Mouse (Mus musculus) heart, postnatal 0 days (tissue): ENCODE measurements at regions not wholly inside any gene's neighbourhood (a gene's known extent, or its start where the extent isn't known, plus 50 kb on each side); places are given as distances from the start of the nearest gene placed in this dataset.

Experiments
- ATAC-seq: fragments of 200-750 bp; cut with Nextera tagmentation; 2 replicates; pipeline ENCODE4 v1.8.0; 2017; ENCODE audit warnings: low read depth, moderate number of reproducible peaks, moderate library complexity; ENCODE audit not compliant: insufficient read depth
- DNase-seq: peaks from one replicate; pipeline ENCODE4 v3.0.0-alpha.2; 2016; ENCODE audit warnings: low spot score
- H3K27ac ChIP-seq: fragments of 300-500 bp; sonication (generic); 2 replicates; pipeline ENCODE4 v1.5.1; 2014; ENCODE audit warnings: low read depth, mild to moderate bottlenecking
- H3K27me3 ChIP-seq: fragments of 300-500 bp; sonication (generic); 2 replicates; pipeline ENCODE4 v1.6.1; 2014; ENCODE audit warnings: low read length, mixed read lengths; ENCODE audit not compliant: control insufficient read depth, insufficient read depth
- H3K36me3 ChIP-seq: fragments of 300-500 bp; sonication (generic); replicated peaks from 2 replicates; pipeline ENCODE4 v1.6.1; 2014; ENCODE audit warnings: low read length, mixed read lengths; ENCODE audit not compliant: control insufficient read depth, insufficient read depth
- H3K4me1 ChIP-seq: fragments of 300-500 bp; sonication (generic); 2 replicates; pipeline ENCODE4 v1.6.1; 2014; ENCODE audit warnings: antibody characterized with exemption; ENCODE audit not compliant: control insufficient read depth, insufficient read depth
- H3K4me2 ChIP-seq: fragments of 300-500 bp; sonication (generic); 2 replicates; pipeline ENCODE4 v1.6.1; 2014; ENCODE audit warnings: low read depth, mild to moderate bottlenecking, low read length, moderate library complexity
- H3K4me3 ChIP-seq: fragments of 300-500 bp; sonication (generic); 2 replicates; pipeline ENCODE4 v1.5.1; 2014; ENCODE audit warnings: low read depth, low read length
- H3K9ac ChIP-seq: fragments of 300-500 bp; sonication (generic); replicated peaks from 2 replicates; pipeline ENCODE4 v1.6.1; 2014; ENCODE audit warnings: low read depth, low read length, mixed read lengths
- H3K9me3 ChIP-seq: fragments of 300-500 bp; sonication (generic); replicated peaks from 2 replicates; pipeline ENCODE4 v1.6.1; 2016; ENCODE audit warnings: low read length; ENCODE audit not compliant: control insufficient read depth
- CTCF ChIP-seq: IDR thresholded peaks from 2 replicates; pipeline ENCODE4 v1.5.1; 2016; ENCODE audit warnings: antibody characterized with exemption, control low read depth, low read depth
- EP300 ChIP-seq: IDR thresholded peaks from 2 replicates; pipeline ENCODE4 v1.6.1; 2016; ENCODE audit warnings: antibody characterized with exemption, low read depth
- WGBS: fragments of 180-500 bp; shearing (Covaris S2); extraction: QIAGEN DNeasy Blood & Tissue Kit; methylation state at CpG from one replicate; pipeline ENCODE4 v1.1.7; 2014; 5-methylcytosine and 5-hydroxymethylcytosine counted together

- Histone ChIP-seq H3K9ac (no peak overlapping the region), H3K4me1 (no peaks in the 10 kb centered on the region), H3K9me3 (no peaks in the 10 kb centered on the region), H3K27me3 (no peaks in the 10 kb centered on the region), H3K36me3 (no peaks in the 10 kb centered on the region), H3K4me3 (no peak overlapping the region), H3K4me2 (no peak overlapping the region), H3K27ac (no peak overlapping the region)
- ATAC-seq (no peak), DNase-seq (no peak)
- TF ChIP-seq CTCF (no peak), EP300 (no peak)
- WGBS = 89% methylated on average over 4 of the region's 4 CpGs
These were observed 66.7 kb upstream of the Nck2 start for GRCm38 (mm10) chr1:43377491-43378263.

GRCm38 (mm10) chr1:43385008-43385407, 59.4 kb upstream of the Nck2 start:
- Histone ChIP-seq H3K4me3 (no peak overlapping the region), H3K27ac (no peak overlapping the region), H3K36me3 (no peaks in the 10 kb centered on the region), H3K27me3 (no peaks in the 10 kb centered on the region), H3K9me3 (no peaks in the 10 kb centered on the region), H3K9ac (no peak overlapping the region), H3K4me1 (no peaks in the 10 kb centered on the region), H3K4me2 (no peak overlapping the region)
- ATAC-seq = no peak
- no peak for DNase-seq
- TF ChIP-seq EP300 (no peak), CTCF (no peak)

- H3K9me3 ChIP-seq = no peaks in the 10 kb centered on the region
- H3K27me3 ChIP-seq = no peaks in the 10 kb centered on the region
- no peak overlapping the region for H3K4me2 ChIP-seq
- DNase-seq (no peak), ATAC-seq (no peak)
- TF ChIP-seq CTCF (no peak), EP300 (no peak)
- H3K4me3 ChIP-seq = no peak overlapping the region
- H3K9ac ChIP-seq = no peak overlapping the region
- 84% methylated on average over 2 of the region's 2 CpGs for WGBS
- H3K36me3 ChIP-seq = no peaks in the 10 kb centered on the region
- no peak overlapping the region for H3K27ac ChIP-seq
- no peaks in the 10 kb centered on the region for H3K4me1 ChIP-seq
These were observed 50.3 kb upstream of the Nck2 start for GRCm38 (mm10) chr1:43394035-43394434.
